Mouse (Mus musculus) right cerebral cortex, adult 2 months (tissue): ENCODE results near the gene Tsks.
A peak's percentile ranks its signal among the peaks of the same experiment; 100 is the strongest.

Experiments
- DNase-seq, 2 experiments: peaks; one replicate each; pipeline ENCODE4 v3.0.0; 2021 to 2022; ENCODE audit warnings: low spot score in 2 of 2

Gene Tsks

GRCm38 (mm10) chr7:44942904-44943303 is at the start of gene Tsks:
TSS of gene Tsks (plus strand) at chr7:44943204.
- no peak for DNase-seq

GRCm38 (mm10) chr7:44894175-44894574 is 48.8 kb upstream of the Tsks start:
- no peak for DNase-seq

- no peak for DNase-seq
These were observed 47.8 kb upstream of the Tsks start for GRCm38 (mm10) chr7:44895206-44895592.

GRCm38 (mm10) chr7:44895593-44896434 is 47.2 kb upstream of the Tsks start, which contains the start of gene Fuz:
TSS of gene Fuz (plus strand) at chr7:44896079.
- peak; percentile 93 for DNase-seq

- no peak for DNase-seq
These were observed 46.5 kb upstream of the Tsks start for GRCm38 (mm10) chr7:44896499-44896898.

GRCm38 (mm10) chr7:44898607-44899006 is 44.4 kb upstream of the Tsks start:
- no peak for DNase-seq

- no peak for DNase-seq
These were observed 42.4 kb upstream of the Tsks start for GRCm38 (mm10) chr7:44900632-44901031.

GRCm38 (mm10) chr7:44901230-44901722 is 41.7 kb upstream of the Tsks start:
- DNase-seq, result no peak

- peak; percentile 59 to 63 for DNase-seq
These were observed 37.6 kb upstream of the Tsks start for GRCm38 (mm10) chr7:44905430-44905829.

- peak in 1 of 2 experiments; percentile 34 for DNase-seq
These were observed 34.1 kb upstream of the Tsks start for GRCm38 (mm10) chr7:44908706-44909476.

GRCm38 (mm10) chr7:44914396-44914795 is 28.6 kb upstream of the Tsks start:
- DNase-seq, result no peak

- no peak for DNase-seq
These were observed 27.7 kb upstream of the Tsks start for GRCm38 (mm10) chr7:44915314-44915713.

- DNase-seq, result no peak
These were observed 26.8 kb upstream of the Tsks start for GRCm38 (mm10) chr7:44916191-44916590.

- DNase-seq, result no peak
These were observed 26.1 kb upstream of the Tsks start for GRCm38 (mm10) chr7:44916881-44917280.

- DNase-seq, result no peak
These were observed 24.8 kb upstream of the Tsks start for GRCm38 (mm10) chr7:44918219-44918618.

- no peak for DNase-seq
These were observed 23.9 kb upstream of the Tsks start for GRCm38 (mm10) chr7:44919127-44919526.

- no peak for DNase-seq
These were observed 20.5 kb upstream of the Tsks start for GRCm38 (mm10) chr7:44922530-44922929.

- peak in 1 of 2 experiments; percentile 32 for DNase-seq
These were observed 17.5 kb upstream of the Tsks start for GRCm38 (mm10) chr7:44925468-44925867.

GRCm38 (mm10) chr7:44928570-44928969 is 14.4 kb upstream of the Tsks start:
- DNase-seq, result no peak

- DNase-seq, result peak; percentile 100
These were observed 13.5 kb upstream of the Tsks start, which contains the start of gene Ap2a1 for GRCm38 (mm10) chr7:44929204-44930151. TSS of gene Ap2a1 (minus strand) at chr7:44929496.

GRCm38 (mm10) chr7:44938680-44939079 is 4.3 kb upstream of the Tsks start:
- no peak for DNase-seq
